15 mouse cellular contexts compared by ENCODE assay signal in the genomic region with DNA sequence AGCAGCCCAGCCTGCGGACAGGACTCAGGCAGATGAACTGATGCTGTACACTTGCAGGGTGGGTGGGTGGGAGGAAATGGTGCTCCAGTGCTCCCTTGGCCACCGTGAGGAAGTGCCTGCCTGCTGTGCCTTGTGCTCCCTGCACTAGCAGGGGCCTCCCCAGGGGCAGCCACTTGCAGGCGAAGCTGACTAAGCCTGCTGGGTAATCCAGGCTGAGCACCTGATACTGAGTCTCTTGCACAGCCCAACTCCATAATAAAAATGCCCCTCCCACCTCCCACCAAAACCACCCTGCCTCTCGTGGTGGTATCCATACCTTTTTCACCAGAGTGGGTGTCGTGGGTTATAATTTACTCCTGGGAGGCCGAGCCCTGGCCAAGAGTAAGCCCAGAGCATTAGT. TPM values are rescaled to one million over a fixed set of nuclear protein-coding genes. Genes with fewer than 3 reads are reported as not detected.
A peak's percentile ranks its signal among the peaks of the same experiment; 100 is the strongest.
DNase-seq lines count a peak whose midpoint lies in the region; ATAC-seq lines count a peak whose summit lies in the region.
"Had no signal": no experiment of that assay in that cellular context is flagged by ENCODE, and none has a peak within 500 bp of the region (broad histone marks: within the 10 kb centered on the region; RNA-seq: fewer than 3 reads in every experiment).

No protein-coding gene starts in this region.

- ATAC-seq in embryonic facial prominence, embryonic 12.5 days (ENCODE audit: insufficient number of reproducible peaks, insufficient read depth, low FRiP score, low TSS enrichment) = no peak
- no peak for ATAC-seq in megakaryocyte, adult 5-6 weeks (ENCODE audit: poor library complexity, severe bottlenecking)
- peak; percentile 35; the same call in 1 of the 2 replicates for ATAC-seq in liver, embryonic 13.5 days (ENCODE audit: low read depth)
- no peak for ATAC-seq in kidney, embryonic 15.5 days (replicated peaks; ENCODE audit: low FRiP score)
- ATAC-seq: forebrain, embryonic 16.5 days had no signal

- no peaks in the 10 kb centered on the region for H3K36me3 ChIP-seq in embryonic facial prominence, embryonic 12.5 days
- H3K36me3 ChIP-seq in embryonic facial prominence, embryonic 10.5 days (replicated peaks) = no peaks in the 10 kb centered on the region
- H3K36me3 ChIP-seq in megakaryocyte, embryonic 14.5 days (replicated peaks; ENCODE audit: low read length) = no peaks in the 10 kb centered on the region
- H3K36me3 ChIP-seq in liver, embryonic 13.5 days = no peaks in the 10 kb centered on the region
- H3K36me3 ChIP-seq in kidney, embryonic 15.5 days = no peaks in the 10 kb centered on the region
- H3K36me3 ChIP-seq: embryonic facial prominence, embryonic 15.5 days; hindbrain, embryonic 12.5 days had no signal

- intact Hi-C loops in left cerebral cortex, postnatal 14 days (cut with DNase I) = no loop called here

- H3K9me3 ChIP-seq in embryonic facial prominence, embryonic 12.5 days = no peaks in the 10 kb centered on the region
- H3K9me3 ChIP-seq in embryonic facial prominence, embryonic 10.5 days = no peaks in the 10 kb centered on the region
- no peaks in the 10 kb centered on the region for H3K9me3 ChIP-seq in megakaryocyte, embryonic 14.5 days
- H3K9me3 ChIP-seq in liver, embryonic 13.5 days (replicated peaks) = no peaks in the 10 kb centered on the region
- no peaks in the 10 kb centered on the region for H3K9me3 ChIP-seq in kidney, embryonic 15.5 days (replicated peaks)
- H3K9me3 ChIP-seq: embryonic facial prominence, embryonic 15.5 days; hindbrain, embryonic 12.5 days had no signal

- no peak for DNase-seq in embryonic facial prominence, embryonic 10.5 days (ENCODE audit: low spot score)
- peak; percentile 39 for DNase-seq in CD4-positive helper T cell, adult 2 months (ENCODE audit: low read depth, low spot score)
- no peak for DNase-seq in liver, embryonic 13.5 days
- DNase-seq in left cerebral cortex, postnatal 14 days (ENCODE audit: low spot score in 2 of 2) = no peak
- DNase-seq: cerebellum, postnatal 10 days had no signal

- H3K4me3 ChIP-seq in embryonic facial prominence, embryonic 12.5 days = no peak overlapping the region
- H3K4me3 ChIP-seq in embryonic facial prominence, embryonic 10.5 days = no peak overlapping the region
- H3K4me3 ChIP-seq in megakaryocyte, embryonic 14.5 days (replicated peaks) = peak overlapping the region; percentile 53
- no peak overlapping the region for H3K4me3 ChIP-seq in liver, embryonic 13.5 days (replicated peaks)
- no peak overlapping the region for H3K4me3 ChIP-seq in kidney, embryonic 15.5 days (replicated peaks)
- H3K4me3 ChIP-seq: embryonic facial prominence, embryonic 15.5 days; hindbrain, embryonic 12.5 days had no signal

- no peak overlapping the region for H3K4me2 ChIP-seq in embryonic facial prominence, embryonic 12.5 days (replicated peaks)
- H3K4me2 ChIP-seq in liver, embryonic 13.5 days = no peak overlapping the region
- no peak overlapping the region for H3K4me2 ChIP-seq in kidney, embryonic 15.5 days
- H3K4me2 ChIP-seq: embryonic facial prominence, embryonic 15.5 days; hindbrain, embryonic 12.5 days had no signal

- WGBS in embryonic facial prominence, embryonic 12.5 days = 42% methylated on average over 6 of the region's 6 CpGs
- WGBS in embryonic facial prominence, embryonic 10.5 days = 42% methylated on average over 6 of the region's 6 CpGs
- WGBS in liver, embryonic 13.5 days (ENCODE audit: insufficient replicate concordance) = 26% methylated on average over 6 of the region's 6 CpGs
- 39% methylated on average over 6 of the region's 6 CpGs for WGBS in kidney, embryonic 15.5 days

- no peak overlapping the region for H3K27ac ChIP-seq in embryonic facial prominence, embryonic 12.5 days
- no peak overlapping the region for H3K27ac ChIP-seq in embryonic facial prominence, embryonic 10.5 days (replicated peaks)
- H3K27ac ChIP-seq in liver, embryonic 13.5 days = no peak overlapping the region
- H3K27ac ChIP-seq in kidney, embryonic 15.5 days = no peak overlapping the region
- H3K27ac ChIP-seq: embryonic facial prominence, embryonic 15.5 days; hindbrain, embryonic 12.5 days; liver, embryonic 14.5 days; macrophage had no signal

- H3K27me3 ChIP-seq in embryonic facial prominence, embryonic 12.5 days = 0 out of 2 replicates have a peak, but pooled peaks cover 3% of the 10 kb centered on the region
- peaks cover 23% of the 10 kb centered on the region for H3K27me3 ChIP-seq in embryonic facial prominence, embryonic 10.5 days (replicated peaks; ENCODE audit: low read depth, poor library complexity, severe bottlenecking)
- H3K27me3 ChIP-seq in megakaryocyte, embryonic 14.5 days (replicated peaks) = peaks cover 35% of the 10 kb centered on the region
- 0 out of 2 replicates have a peak, but pooled peaks cover 4% of the 10 kb centered on the region for H3K27me3 ChIP-seq in liver, embryonic 13.5 days
- H3K27me3 ChIP-seq in kidney, embryonic 15.5 days = peaks cover 14% of the 10 kb centered on the region

- H3K9ac ChIP-seq in embryonic facial prominence, embryonic 12.5 days = 0 out of 2 replicates have a peak overlapping the region, but pooled peaks have one; percentile 10
- H3K9ac ChIP-seq in liver, embryonic 13.5 days = 0 out of 2 replicates have a peak overlapping the region, but pooled peaks have one; percentile 1
- H3K9ac ChIP-seq in kidney, embryonic 15.5 days = no peak overlapping the region
- H3K9ac ChIP-seq: embryonic facial prominence, embryonic 15.5 days; hindbrain, embryonic 12.5 days; liver, embryonic 14.5 days had no signal

- H3K4me1 ChIP-seq in embryonic facial prominence, embryonic 12.5 days = 0 out of 2 replicates have a peak, but pooled peaks cover 3% of the 10 kb centered on the region
- H3K4me1 ChIP-seq in embryonic facial prominence, embryonic 10.5 days = peaks cover 19% of the 10 kb centered on the region
- H3K4me1 ChIP-seq in megakaryocyte, embryonic 14.5 days = peaks cover 54% of the 10 kb centered on the region
- peaks cover 40% of the 10 kb centered on the region for H3K4me1 ChIP-seq in liver, embryonic 13.5 days (replicated peaks)
- H3K4me1 ChIP-seq in kidney, embryonic 15.5 days = no peaks in the 10 kb centered on the region
- H3K4me1 ChIP-seq: embryonic facial prominence, embryonic 15.5 days had no signal

RNA-seq across cellular contexts. Expression of a gene that starts 0.8 kb away (rescaled TPM):
- polyA plus RNA-seq in embryonic facial prominence, embryonic 12.5 days (2016; fragmentation: Nextera tagmentation; extraction: Ambion mirVana) = not detected in 2 replicates
- polyA plus RNA-seq in embryonic facial prominence, embryonic 10.5 days (2016; fragmentation: Nextera tagmentation; extraction: Ambion mirVana) = 0.05 TPM in 1 of 2 replicates, not detected in the other
- not detected in 2 replicates for polyA plus RNA-seq in megakaryocyte, embryonic 14.5 days (2012; ENCODE audit: insufficient read depth, low replicate concordance)
- total RNA-seq in megakaryocyte, adult 5-6 weeks (2015) = not detected in 2 replicates
- total RNA-seq in megakaryocyte, adult 5-6 weeks (2017) = not detected in 2 replicates
- polyA plus RNA-seq in liver, embryonic 13.5 days (2015; fragmentation: Nextera tagmentation; extraction: Ambion mirVana) = 0.08 and 0.13 TPM in 2 replicates
- total RNA-seq in left cerebral cortex, postnatal 14 days (2021) = not detected
- not detected in 2 replicates for polyA plus RNA-seq in kidney, embryonic 15.5 days (2015; fragmentation: Nextera tagmentation; extraction: Ambion mirVana)
- total RNA-seq: left cerebral cortex, adult 18-20 months had no signal
- polyA plus RNA-seq: forebrain, embryonic 16.5 days; hindbrain, embryonic 12.5 days; macrophage had no signal

RNA-seq across cellular contexts. Expression of a gene that starts 6.0 kb away (rescaled TPM):
- 69.3 and 71.1 TPM in 2 replicates for polyA plus RNA-seq in embryonic facial prominence, embryonic 12.5 days (2016; fragmentation: Nextera tagmentation; extraction: Ambion mirVana)
- 102 and 106 TPM in 2 replicates for polyA plus RNA-seq in embryonic facial prominence, embryonic 10.5 days (2016; fragmentation: Nextera tagmentation; extraction: Ambion mirVana)
- polyA plus RNA-seq in megakaryocyte, embryonic 14.5 days (2012; ENCODE audit: insufficient read depth, low replicate concordance) = 15.1 and 78.7 TPM in 2 replicates
- total RNA-seq in megakaryocyte, adult 5-6 weeks (2015) = 38.9 and 42.8 TPM in 2 replicates
- 32.5 and 47.7 TPM in 2 replicates for total RNA-seq in megakaryocyte, adult 5-6 weeks (2017)
- 92.2 and 93.1 TPM in 2 replicates for polyA plus RNA-seq in liver, embryonic 13.5 days (2015; fragmentation: Nextera tagmentation; extraction: Ambion mirVana)
- total RNA-seq in left cerebral cortex, postnatal 14 days (2021) = 10 to 100 TPM; 24.9 to 26.2 TPM
- polyA plus RNA-seq in kidney, embryonic 15.5 days (2015; fragmentation: Nextera tagmentation; extraction: Ambion mirVana) = 59.6 and 60.9 TPM in 2 replicates

RNA-seq across cellular contexts. Expression of a gene that starts 22.9 kb away (rescaled TPM):
- polyA plus RNA-seq in embryonic facial prominence, embryonic 12.5 days (2016; fragmentation: Nextera tagmentation; extraction: Ambion mirVana) = 46.5 and 49.8 TPM in 2 replicates
- 32.2 and 33.1 TPM in 2 replicates for polyA plus RNA-seq in embryonic facial prominence, embryonic 10.5 days (2016; fragmentation: Nextera tagmentation; extraction: Ambion mirVana)
- polyA plus RNA-seq in megakaryocyte, embryonic 14.5 days (2012; ENCODE audit: insufficient read depth, low replicate concordance) = 16.1 and 37.2 TPM in 2 replicates
- total RNA-seq in megakaryocyte, adult 5-6 weeks (2015) = not detected in 2 replicates
- total RNA-seq in megakaryocyte, adult 5-6 weeks (2017) = not detected in 2 replicates
- 5.6 and 6.2 TPM in 2 replicates for polyA plus RNA-seq in liver, embryonic 13.5 days (2015; fragmentation: Nextera tagmentation; extraction: Ambion mirVana)
- 10 to 100 TPM; 16.5 to 18.0 TPM for total RNA-seq in left cerebral cortex, postnatal 14 days (2021)
- polyA plus RNA-seq in kidney, embryonic 15.5 days (2015; fragmentation: Nextera tagmentation; extraction: Ambion mirVana) = 48.7 and 55.4 TPM in 2 replicates

RNA-seq across cellular contexts. Expression of a gene that starts 27.1 kb away (rescaled TPM):
- polyA plus RNA-seq in embryonic facial prominence, embryonic 12.5 days (2016; fragmentation: Nextera tagmentation; extraction: Ambion mirVana) = 36.0 and 36.5 TPM in 2 replicates
- polyA plus RNA-seq in embryonic facial prominence, embryonic 10.5 days (2016; fragmentation: Nextera tagmentation; extraction: Ambion mirVana) = 31.3 and 33.2 TPM in 2 replicates
- polyA plus RNA-seq in megakaryocyte, embryonic 14.5 days (2012; ENCODE audit: insufficient read depth, low replicate concordance) = 3.6 and 8.8 TPM in 2 replicates
- 9.8 and 12.1 TPM in 2 replicates for total RNA-seq in megakaryocyte, adult 5-6 weeks (2015)
- 6.8 and 9.9 TPM in 2 replicates for total RNA-seq in megakaryocyte, adult 5-6 weeks (2017)
- polyA plus RNA-seq in liver, embryonic 13.5 days (2015; fragmentation: Nextera tagmentation; extraction: Ambion mirVana) = 19.7 and 21.6 TPM in 2 replicates
- 10 to 100 TPM; 18.7 to 20.5 TPM for total RNA-seq in left cerebral cortex, postnatal 14 days (2021)
- polyA plus RNA-seq in kidney, embryonic 15.5 days (2015; fragmentation: Nextera tagmentation; extraction: Ambion mirVana) = 33.5 and 36.1 TPM in 2 replicates
